Mouse (Mus musculus) cerebral cortex, adult 2 months (tissue): ENCODE results near the gene Vps45.

Experiments used
- WGBS: fragments of 180-500 bp; shearing (Covaris S2); methylation state at CpG from one replicate; pipeline ENCODE4 v1.1.7; 2018; 5-methylcytosine and 5-hydroxymethylcytosine counted together

Gene Vps45

DNA sequence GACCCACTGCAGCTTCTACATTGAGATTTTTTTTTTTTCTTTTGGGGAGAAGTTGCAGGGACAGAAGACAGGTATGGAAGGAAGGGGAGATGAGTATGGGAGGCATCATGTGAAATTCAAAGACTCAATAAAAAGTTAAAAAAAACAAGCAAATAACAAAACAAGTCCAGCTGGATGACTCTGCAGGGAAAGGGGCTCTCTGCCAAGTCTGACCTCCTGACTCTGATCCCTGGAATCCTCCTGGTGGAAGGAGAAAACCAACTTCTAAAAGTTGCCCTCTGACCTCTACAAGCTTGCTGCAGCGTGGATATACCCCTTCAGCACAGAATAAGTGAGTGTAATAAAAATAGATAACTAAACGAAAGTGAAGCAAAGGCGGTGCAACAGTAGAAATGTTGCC is 20.4 kb upstream of the Vps45 start:
- WGBS: 73% methylated on average over 3 of the region's 3 CpGs

GRCm38 (mm10) chr3:96078066-96078465 is 19.8 kb upstream of the Vps45 start:
- 88% methylated on average over 6 of the region's 6 CpGs for WGBS

DNA sequence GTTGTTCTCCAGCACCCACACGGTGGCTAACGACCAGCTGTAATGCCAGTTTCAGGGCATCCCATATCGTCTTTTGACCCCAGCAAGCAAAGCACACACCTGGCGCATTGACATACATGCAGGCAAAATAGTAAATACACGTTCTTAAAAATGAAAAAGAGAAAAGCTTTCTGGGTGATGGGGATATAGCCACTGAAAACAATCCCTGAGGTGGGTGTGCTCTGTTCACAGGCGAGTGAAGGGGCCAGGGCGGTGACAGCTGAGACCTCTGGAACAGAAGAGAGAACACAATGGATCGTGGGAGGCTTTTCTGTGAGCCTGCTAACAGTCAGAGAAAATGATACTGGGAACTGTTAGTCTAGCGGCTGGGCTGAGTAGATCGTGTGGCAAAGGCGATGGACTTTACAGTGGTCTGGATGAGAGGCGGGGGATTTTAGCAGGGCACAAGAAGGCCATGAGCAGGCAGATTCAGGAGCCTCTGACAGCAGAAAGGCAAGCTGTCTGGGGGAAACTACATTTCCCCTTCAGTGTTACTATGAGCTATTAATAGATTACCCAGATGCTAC is 14.7 kb upstream of the Vps45 start:
- 67% methylated on average over 12 of the region's 12 CpGs for WGBS

- WGBS: 94% methylated on average over 4 of the region's 4 CpGs
Measured at GRCm38 (mm10) chr3:96070241-96070640, 12.0 kb upstream of the Vps45 start.

DNA sequence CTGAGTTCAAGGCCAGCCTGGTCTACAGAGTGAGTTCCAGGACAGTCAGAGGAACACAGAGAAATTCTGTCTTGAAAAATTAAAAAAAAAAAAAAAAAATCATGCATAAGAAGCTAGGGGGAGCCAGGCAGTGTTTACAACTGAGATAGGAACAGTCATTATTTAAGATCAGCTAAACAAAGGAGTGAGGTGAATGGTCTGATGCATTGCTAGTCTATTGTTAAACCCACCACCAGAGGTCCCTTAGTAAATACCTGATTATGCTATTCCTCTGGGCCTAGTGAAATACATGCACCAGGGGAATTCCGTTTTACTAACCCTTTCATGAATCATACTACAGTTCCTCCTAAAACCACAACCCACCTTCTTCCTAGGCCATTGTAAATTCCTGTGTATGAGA is 11.3 kb upstream of the Vps45 start:
- 68% methylated on average over 1 of the region's 1 CpGs for WGBS

GRCm38 (mm10) chr3:96069046-96069445 is 10.8 kb upstream of the Vps45 start:
- WGBS: 96% methylated on average over 6 of the region's 6 CpGs

GRCm38 (mm10) chr3:96066741-96067140 is 8.5 kb upstream of the Vps45 start:
- WGBS: 84% methylated on average over 5 of the region's 5 CpGs

DNA sequence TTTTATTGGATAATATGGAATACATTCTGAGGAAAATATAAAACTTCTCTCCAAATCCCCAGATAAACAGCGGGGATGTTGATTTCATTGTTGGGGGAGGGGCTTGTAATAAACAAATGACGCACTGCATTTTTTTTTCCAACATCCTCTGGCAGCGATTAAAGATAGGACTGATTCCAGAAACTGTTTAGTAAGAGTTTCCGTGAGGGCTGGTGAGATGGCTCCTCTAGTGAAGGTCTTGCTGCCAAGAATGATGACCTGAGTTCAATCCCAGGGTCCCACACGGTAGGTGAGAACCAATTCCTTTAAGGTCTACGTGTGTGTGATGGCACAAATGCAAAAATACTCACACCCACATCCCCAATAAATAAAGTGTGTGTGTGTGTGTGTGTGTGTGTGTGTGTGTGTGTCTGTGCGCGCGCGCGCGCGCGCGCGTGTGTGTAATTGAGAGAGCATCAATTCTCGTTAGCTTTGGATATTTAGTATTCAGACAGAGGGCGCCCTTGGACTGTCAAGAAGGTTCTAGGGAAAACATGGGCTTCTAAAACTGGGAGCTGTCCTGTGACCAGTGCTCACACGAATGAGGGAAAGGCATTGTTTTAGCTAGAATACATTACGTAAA is 7.6 kb upstream of the Vps45 start:
- WGBS: 10% methylated on average over 20 of the region's 20 CpGs

DNA sequence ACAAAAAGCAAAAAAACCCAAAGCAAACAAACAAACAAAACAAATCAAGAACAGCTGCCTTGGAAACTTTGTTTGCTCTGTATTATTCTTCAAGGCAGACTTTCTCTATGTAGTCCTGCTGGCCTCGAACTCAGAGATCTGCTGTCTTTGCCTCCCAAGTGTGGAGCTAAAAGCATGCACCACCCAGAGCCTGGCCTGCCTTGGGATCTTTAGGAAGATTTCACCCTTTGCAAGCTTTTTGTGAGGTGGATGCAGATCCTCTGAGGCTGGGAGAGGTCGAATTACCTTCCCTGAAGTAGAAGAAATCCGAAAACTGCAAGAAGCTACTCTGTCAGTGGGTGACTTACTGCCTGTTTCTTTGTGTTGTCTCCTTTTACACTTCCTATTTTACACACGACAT is 6.9 kb upstream of the Vps45 start:
- 46% methylated on average over 4 of the region's 4 CpGs for WGBS

GRCm38 (mm10) chr3:96064217-96064616 is 6.0 kb upstream of the Vps45 start:
- 92% methylated on average over 3 of the region's 3 CpGs for WGBS

DNA sequence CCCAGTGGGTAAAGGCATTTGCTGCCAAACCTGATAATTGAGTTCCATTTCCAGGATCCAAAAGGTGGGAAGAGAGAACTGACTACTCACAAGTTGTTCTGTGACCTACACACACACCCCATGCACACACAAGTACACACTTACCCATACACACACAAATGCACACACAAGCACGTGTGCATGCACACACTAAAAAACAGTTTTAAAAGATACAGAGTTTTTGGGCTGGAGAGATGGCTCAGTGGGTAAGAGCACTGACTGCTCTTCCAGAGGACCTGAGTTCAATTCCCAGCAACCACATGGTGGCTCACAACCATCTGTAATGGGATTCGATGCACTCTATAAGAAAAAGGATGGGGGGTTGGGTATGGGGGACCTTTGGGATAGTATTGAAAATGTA is 5.0 kb upstream of the Vps45 start:
- 84% methylated on average over 2 of the region's 2 CpGs for WGBS

- whole genome bisulfite sequencing: 88% methylated on average over 1 of the region's 1 CpGs
Measured at GRCm38 (mm10) chr3:96060146-96060545, 1.9 kb upstream of the Vps45 start.

DNA sequence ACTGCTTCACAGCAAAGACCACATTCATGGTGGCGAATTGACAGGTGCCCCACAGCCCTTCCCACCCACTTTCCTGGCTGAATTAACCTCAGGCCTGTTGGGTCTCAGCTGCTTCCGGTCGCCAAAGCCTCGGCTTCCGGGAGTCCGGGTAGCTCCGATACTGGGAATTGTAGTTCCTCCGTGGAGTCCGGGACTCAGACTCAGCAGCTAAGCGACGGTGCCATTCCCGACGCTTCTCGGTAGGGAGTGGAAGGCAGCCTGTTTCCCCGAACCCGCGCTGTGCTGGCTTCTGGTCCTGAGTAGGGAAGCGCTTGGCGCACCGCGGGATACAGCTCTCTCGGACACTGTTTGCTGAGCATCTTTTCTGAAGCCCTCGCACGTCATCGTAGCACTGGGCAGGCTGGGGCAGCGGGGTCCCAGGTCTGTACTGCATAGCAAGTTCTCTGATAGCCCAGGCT is 490 bp downstream of the Vps45 start:
- WGBS: under 1% methylated on average over 26 of the region's 26 CpGs

DNA sequence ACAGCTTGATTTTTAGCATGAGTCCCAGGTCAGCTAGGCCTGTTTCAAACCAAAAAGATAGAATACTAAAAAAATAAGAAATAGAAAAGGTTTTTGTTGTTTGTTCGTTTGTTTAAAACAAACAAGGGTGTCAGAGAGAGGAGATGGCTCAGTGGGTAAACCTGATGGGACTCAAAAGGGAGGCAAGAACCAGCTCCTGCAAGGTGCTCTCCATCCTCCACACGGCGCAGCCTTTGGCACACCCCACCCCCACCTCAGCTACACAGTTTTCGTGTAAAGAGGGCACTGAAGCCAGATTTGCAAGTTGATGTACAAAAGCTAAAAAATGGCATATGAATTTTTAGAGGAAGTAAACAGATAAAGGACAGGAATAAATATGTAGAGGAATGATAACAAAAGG is 2.2 kb downstream of the Vps45 start:
- WGBS: 81% methylated on average over 4 of the region's 4 CpGs

DNA sequence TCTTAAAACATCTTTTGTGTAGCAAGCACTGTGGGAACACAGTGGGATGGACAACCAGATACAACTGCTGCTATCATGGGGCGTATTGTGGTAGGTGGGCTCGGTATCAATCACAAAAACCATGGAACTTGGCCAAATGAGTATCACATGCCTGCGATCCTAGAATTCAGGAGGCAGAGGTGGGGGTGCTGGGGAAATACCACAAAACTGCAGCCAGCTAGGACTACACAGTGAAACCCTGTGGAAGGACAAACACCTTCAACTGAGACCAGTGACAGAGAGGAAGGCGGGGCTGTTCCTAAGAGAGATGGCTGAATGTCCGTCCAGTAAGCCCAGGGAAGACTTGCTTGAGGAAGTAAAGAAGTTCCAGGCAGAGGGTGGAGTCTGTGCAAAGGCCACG is 3.0 kb downstream of the Vps45 start:
- WGBS: 88% methylated on average over 6 of the region's 6 CpGs

- WGBS: 35% methylated on average over 2 of the region's 2 CpGs
Measured at GRCm38 (mm10) chr3:96051839-96052238, 6.4 kb downstream of the Vps45 start.

DNA sequence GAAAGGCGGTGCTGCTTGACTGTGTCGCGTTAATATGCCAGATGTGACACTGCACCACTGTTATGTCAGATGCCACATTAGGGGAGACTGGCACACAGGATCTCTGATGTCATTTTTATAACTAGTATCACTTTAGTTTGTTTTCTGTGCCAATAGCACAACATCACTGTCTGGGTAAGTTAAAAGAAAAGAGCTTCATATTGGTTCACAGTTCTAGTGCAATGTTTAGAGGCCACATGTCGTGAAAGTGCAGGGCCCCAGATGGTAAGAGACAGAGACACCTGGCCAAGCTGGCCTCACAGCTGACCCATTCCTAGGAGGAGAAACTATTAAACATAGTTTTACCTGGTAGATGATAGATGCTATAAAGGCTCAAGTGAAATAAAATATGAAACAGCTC is 7.1 kb downstream of the Vps45 start:
- 80% methylated on average over 4 of the region's 4 CpGs for WGBS

DNA sequence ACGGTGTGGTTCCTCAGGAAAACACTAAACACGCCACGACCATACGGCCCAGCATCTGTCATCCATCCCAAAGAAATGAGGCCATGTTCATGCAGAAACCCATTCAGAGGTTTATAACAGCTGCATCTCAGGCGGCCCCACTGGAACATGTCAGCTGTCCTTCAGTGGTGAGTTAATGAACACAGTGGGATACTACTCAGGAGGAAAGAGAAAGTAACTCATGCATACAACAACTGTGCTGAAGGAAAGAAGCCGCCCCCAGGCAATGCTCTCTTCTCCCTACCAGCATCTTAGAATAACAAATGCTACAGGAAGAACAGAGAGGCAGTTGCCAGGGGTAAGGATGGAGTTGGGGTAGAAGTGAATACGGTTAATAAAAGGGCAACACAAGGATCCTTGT is 7.5 kb downstream of the Vps45 start:
- WGBS: 60% methylated on average over 7 of the region's 7 CpGs

GRCm38 (mm10) chr3:96044559-96044958 is 13.7 kb downstream of the Vps45 start:
- WGBS: 90% methylated on average over 3 of the region's 3 CpGs

- 46% methylated on average over 1 of the region's 1 CpGs for WGBS
Measured at GRCm38 (mm10) chr3:96043104-96043503, 15.2 kb downstream of the Vps45 start.

GRCm38 (mm10) chr3:96041079-96041478 is 17.2 kb downstream of the Vps45 start:
- 97% methylated on average over 6 of the region's 6 CpGs for WGBS

DNA sequence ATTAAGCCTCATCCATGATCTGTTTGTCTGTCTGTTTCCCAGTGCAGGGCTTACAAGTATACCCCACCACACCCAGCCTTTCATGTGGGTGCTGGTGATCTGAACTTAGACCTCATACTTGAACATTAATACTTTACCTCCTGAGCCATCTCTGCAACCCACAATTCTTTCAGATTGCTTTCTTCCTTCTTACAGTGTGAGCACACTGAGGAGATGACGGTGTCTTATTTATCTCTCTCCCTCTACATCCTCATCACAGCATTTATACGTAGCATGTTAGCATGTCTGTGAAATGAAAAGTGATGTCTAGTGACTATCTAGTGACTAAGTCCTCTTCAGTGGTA is 17.6 kb downstream of the Vps45 start:
- 68% methylated on average over 2 of the region's 2 CpGs for WGBS

- 60% methylated on average over 9 of the region's 9 CpGs for WGBS
Measured at GRCm38 (mm10) chr3:96039857-96040662, 18.2 kb downstream of the Vps45 start.
